Mouse (Mus musculus): ENCODE measurements around the gene Ncoa7.

GRCm38 (mm10) chr10:30666580-30666979 lies 136.5 kb downstream of the Ncoa7 start:
- TF ChIP-seq CTCF (IDR thresholded peaks at IDR 0.05; ENCODE audit: low read depth, low read length) (no peak), EP300 (IDR thresholded peaks at IDR 0.05; ENCODE audit: insufficient read depth, low read depth, low read length) (no peak)
